Comparison of ENCODE assay signal across 13 mouse cellular contexts in the genomic region with DNA sequence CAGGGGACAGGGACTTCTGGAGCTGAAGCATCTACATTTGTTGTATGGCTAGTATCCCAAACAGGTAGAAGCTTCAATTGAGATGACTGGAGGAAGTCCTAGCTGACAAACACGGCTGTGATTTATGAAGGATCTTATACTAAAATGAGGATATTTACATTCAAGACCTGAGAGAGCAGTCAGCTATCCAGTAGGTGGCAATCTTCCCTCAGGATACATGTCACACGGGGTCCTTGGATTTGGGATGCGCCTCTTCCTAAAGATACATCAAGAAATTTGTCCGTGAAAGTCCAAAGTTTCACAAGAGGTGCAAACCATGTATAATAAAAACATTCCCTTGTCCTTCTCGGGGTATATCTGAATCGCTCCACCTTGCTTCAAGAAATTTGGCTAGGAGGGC.
DNase-seq lines count a peak whose midpoint lies in the region; ATAC-seq and TF ChIP-seq lines count a peak whose summit lies in the region.
"Had no signal": no experiment of that assay in that cellular context is flagged by ENCODE, and none has a peak within 500 bp of the region (broad histone marks: within the 10 kb centered on the region; RNA-seq: fewer than 3 reads in every experiment).

No protein-coding gene starts in this region.

- DNase-seq in cerebellum, postnatal 10 days = peak; percentile 56 to 59
- no peak for DNase-seq in cerebellum, postnatal 25 days
- peak in 1 of 2 experiments; percentile 11 for DNase-seq in left cerebral cortex, adult 2 months (ENCODE audit: extremely low spot score in 1 of 2, low spot score in 2 of 2)
- no peak for DNase-seq in left cerebral cortex, postnatal 36 days (ENCODE audit: low spot score in 2 of 2)
- peak; percentile 73 for DNase-seq in MN1 (ENCODE audit: low spot score)
- DNase-seq in cerebellum, adult 18-20 months = no peak
- no peak for DNase-seq in kidney, postnatal 36 days
- DNase-seq: heart, adult 11 months had no signal

- no peaks in the 10 kb centered on the region for H3K36me3 ChIP-seq in forebrain, embryonic 15.5 days
- H3K36me3 ChIP-seq: embryonic facial prominence, embryonic 12.5 days; intestine, embryonic 15.5 days had no signal

- H3K4me1 ChIP-seq in forebrain, embryonic 15.5 days = 0 out of 2 replicates have a peak, but pooled peaks cover 5% of the 10 kb centered on the region
- H3K4me1 ChIP-seq: embryonic facial prominence, embryonic 12.5 days; intestine, embryonic 15.5 days had no signal

- intact Hi-C loops in left cerebral cortex, adult 2 months (cut with DNase I) = loop anchor here (2.0 kb wide), 1 partner anchor 1033 kb away; no protein-coding TSS in a partner anchor
- intact Hi-C loops in left cerebral cortex, postnatal 36 days (cut with DNase I) = loop anchor here (5.0 kb wide), 1 partner anchor 1033 kb away; no protein-coding TSS in a partner anchor

- H3K27ac ChIP-seq in left cerebral cortex, adult 2 months = no peak overlapping the region
- no peak overlapping the region for H3K27ac ChIP-seq in forebrain, embryonic 15.5 days (replicated peaks)
- H3K27ac ChIP-seq: embryonic facial prominence, embryonic 12.5 days; intestine, embryonic 15.5 days; macrophage had no signal

- WGBS in forebrain, embryonic 15.5 days = 44% methylated on average over 6 of the region's 6 CpGs

- no peaks in the 10 kb centered on the region for H3K9me3 ChIP-seq in forebrain, embryonic 15.5 days
- H3K9me3 ChIP-seq: embryonic facial prominence, embryonic 12.5 days; intestine, embryonic 15.5 days had no signal

- peak; percentile 42 for TF ChIP-seq CTCF in left cerebral cortex, adult 2 months (IDR thresholded peaks at IDR 0.05)

- peaks cover 30% of the 10 kb centered on the region for H3K27me3 ChIP-seq in forebrain, embryonic 15.5 days
- H3K27me3 ChIP-seq: embryonic facial prominence, embryonic 12.5 days; intestine, embryonic 15.5 days had no signal

- no peak overlapping the region for H3K4me2 ChIP-seq in forebrain, embryonic 15.5 days (replicated peaks)
- H3K4me2 ChIP-seq: embryonic facial prominence, embryonic 12.5 days; intestine, embryonic 15.5 days had no signal

- H3K4me3 ChIP-seq in left cerebral cortex, adult 2 months = no peak overlapping the region
- H3K4me3 ChIP-seq in forebrain, embryonic 15.5 days = no peak overlapping the region
- H3K4me3 ChIP-seq: embryonic facial prominence, embryonic 12.5 days; intestine, embryonic 15.5 days had no signal

- 0 out of 2 replicates have a peak, but pooled peaks have one; percentile 53 for ATAC-seq in forebrain, embryonic 15.5 days (replicated peaks)
- ATAC-seq: activated CD4-positive, CD25-positive, alpha-beta regulatory T cell, adult 4 months; intestine, embryonic 15.5 days had no signal

- H3K9ac ChIP-seq in forebrain, embryonic 15.5 days (replicated peaks) = no peak overlapping the region
- H3K9ac ChIP-seq: embryonic facial prominence, embryonic 12.5 days; intestine, embryonic 15.5 days had no signal

Comparison
In these comparisons a context has a peak if more than half of its experiments do, and no peak if none do; other contexts are left out.
1. DNase-seq: peak in cerebellum, postnatal 10 days (2 of 2) and MN1 (single experiment); none in cerebellum, postnatal 25 days (0 of 2), left cerebral cortex, postnatal 36 days (0 of 2), cerebellum, adult 18-20 months (0 of 2) and kidney, postnatal 36 days (0 of 2).